Mouse (Mus musculus): ENCODE data around the gene Invs.

The Invs gene

DNA sequence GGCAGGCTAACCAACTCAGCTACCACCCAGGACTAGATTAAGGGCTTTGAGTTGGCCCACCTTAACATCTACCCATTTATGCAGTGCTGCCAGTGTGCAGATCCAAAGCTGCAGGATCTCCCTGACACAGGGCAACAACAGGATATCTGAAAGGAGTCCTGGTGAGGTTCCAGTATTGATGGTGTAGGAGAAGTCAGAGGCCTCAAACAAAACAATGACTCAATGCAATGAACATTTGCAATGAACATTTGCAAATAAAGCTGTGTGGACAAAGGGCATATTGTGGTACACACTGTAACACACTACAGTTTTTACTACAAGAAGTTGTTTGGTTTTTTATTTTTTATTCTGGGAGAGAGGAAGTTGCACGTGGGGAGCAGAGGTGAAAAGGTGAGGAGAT, 181.5 kb downstream of the Invs start:
- no peak for DNase-seq

DNA sequence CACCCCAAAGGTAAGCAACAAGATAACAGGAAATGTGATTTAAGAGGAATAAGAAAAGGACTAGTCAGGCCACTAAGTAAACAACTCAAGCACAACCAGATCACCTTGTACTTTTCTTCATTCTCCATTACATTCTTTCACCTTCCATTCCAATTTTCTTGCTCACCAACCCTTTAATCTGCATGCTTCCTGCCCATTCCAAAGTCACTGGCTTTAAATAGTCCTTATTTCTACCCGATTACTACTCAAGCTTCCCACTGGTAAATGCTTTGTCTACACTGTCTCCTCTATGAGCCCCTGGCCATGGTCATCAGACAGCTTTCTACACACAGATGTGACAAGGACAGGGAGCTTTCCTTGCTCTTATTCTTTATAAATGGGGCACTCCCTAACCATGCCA, 191.4 kb downstream of the Invs start:
- DNase-seq: peak; percentile 53

DNA sequence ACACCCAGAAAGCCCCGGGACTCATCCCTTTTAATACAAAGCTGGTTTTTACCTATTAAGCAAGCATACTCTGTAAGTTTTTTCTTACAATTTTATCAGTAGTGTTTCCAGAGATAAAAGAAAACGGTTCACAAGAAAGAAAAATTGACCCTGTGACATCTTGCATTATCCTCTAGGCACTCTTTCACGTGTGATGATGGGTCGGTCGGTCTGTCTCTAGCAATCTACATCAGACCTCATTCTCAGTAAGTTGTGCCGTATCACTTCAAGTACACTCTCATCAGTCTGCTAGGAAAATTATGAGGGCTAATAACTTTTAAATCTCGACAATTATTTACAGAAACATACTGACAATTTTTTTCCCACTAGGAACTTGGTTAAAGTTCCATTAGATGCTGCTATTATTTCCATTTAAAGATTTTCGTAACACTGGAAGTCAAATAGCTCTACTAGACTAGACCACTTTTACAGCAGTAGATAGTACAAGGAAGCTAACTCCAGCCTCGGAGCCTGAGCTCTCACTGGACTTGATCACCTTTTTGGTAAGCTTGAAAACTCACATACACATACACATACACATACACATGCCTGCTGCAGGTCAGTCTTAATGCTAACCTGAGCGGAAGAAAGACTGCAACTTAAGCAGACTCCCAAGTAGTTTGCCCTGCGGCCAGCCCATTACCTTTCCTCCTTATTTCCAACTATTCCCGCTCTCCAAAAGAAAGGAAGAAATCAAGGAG, 192.7 kb downstream of the Invs start:
- DNase-seq: peak; percentile 42

DNA sequence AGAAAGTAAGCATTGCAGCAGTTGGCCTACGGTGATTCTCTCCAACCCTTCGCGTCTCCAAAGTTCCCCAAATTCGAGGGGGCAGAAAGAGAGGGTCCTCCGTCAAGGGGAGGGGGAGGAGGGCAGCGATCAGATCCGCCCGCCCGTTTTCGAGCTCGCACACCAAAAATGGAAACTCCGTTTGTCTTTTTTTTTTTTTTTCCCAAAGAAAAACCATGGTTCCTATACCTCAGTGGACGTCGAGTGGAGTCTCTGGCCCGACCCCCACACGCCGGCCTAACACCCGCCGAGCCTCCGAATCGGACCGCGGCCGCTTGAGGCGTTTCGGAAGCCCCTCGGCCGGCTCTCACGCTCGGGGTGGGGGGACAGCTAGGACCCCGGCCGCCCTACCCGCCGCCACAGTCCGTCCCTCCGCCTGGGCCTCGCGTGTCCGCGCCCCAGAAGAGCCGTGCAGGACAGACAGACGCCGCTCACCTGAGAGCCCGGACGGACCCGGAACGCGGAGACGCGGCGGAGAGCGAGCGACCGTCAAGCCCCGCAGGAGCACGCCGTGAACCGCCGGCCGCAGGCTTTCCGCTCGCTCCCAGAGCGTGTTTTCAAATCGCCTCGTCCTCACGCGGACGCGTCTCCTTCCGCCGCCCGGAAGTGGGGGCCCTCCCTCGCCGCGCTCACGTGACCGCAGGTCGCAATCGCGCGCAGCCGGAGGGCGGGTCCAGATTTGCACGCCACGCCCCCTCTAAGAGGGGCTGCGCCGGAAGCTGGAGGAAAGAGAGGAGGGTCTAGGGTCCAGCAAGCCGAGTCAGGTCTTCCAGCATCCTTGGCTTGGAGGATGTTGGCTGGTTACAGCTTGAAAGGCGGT, 193.5 kb downstream of the Invs start, which contains the start of gene Tex10:
Gene Tex10, minus strand, starts transcription at position 668 of the 859 bp plus-strand sequence.
- peak; percentile 99 for DNase-seq

DNA sequence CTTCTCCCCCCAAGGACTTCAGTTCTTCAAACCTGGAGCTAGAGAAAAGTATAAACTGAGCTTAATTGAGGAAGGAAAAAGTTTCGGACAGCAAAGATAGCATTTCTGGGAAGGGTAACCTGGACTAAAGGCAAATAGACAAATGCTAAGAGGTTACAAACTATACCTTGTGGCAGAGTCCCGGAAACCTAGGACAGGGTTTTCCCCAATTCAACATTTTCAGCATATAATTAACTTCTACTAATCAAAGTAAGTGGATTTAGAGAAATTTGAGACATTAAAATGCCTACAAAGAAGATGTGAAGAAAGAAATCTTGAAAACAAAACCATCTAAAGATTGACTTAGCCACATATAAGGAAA, 194.1 kb downstream of the Invs start:
- no peak for DNase-seq

DNA sequence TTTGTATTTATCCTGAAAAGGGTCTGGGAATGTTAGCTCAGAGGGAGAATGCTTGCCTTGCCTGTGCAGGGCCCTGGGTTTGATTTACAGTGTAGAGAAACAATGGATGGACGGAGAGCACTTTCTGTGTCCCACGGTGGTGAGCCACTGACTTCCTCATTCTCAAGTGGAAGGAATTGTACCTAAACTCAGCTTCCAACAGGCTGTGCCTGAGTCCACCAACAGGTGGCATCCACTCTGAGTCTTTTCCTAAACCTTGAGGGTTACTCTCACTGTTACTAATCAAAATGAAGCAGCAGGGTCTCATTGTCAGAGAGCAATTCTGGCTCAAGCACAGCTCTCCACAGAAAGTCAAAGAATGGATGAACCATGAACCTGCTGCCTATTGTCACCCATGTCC, 201.7 kb downstream of the Invs start:
- DNase-seq: no peak
